8 mouse cellular contexts compared by ENCODE assay signal in the genomic region with DNA sequence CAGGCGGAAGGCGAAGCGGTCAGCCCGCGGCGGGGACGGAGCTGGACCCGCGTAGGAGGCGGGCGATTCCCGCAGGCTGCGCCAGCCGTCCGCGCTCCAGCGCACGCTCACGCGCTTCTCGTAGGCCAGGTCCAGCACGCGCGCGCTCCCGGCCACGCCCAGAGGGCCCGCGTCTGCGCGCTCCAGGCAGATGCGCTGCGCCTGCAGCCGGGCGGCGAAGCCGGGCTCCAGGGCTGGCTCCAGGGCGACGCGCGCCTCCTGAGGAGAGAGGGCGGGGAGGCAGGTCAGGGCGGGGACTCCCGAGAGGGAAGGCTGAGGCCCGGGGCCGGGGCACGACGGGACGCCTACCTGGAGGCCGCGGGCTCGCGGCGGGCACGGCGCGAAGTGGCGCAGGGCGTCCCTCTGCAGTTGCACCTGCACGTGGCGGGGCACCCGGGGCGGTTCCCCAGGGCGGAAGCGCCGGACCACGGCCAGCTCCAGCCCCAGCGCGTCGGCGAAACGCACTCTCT. TPM values are rescaled to one million over a fixed set of nuclear protein-coding genes. Genes with fewer than 3 reads are reported as not detected.
DNase-seq lines count a peak whose midpoint lies in the region; ATAC-seq and TF ChIP-seq lines count a peak whose summit lies in the region.

No protein-coding gene starts in this region.

- peak overlapping the region; percentile 66 for H3K4me3 ChIP-seq in heart, embryonic 13.5 days
- H3K4me3 ChIP-seq in liver, embryonic 14.5 days (ENCODE audit: insufficient read depth in 1 of 2, low read depth in 2 of 2, low read length in 2 of 2) = peak overlapping the region; percentile 57 to 83
- peak overlapping the region; percentile 67 for H3K4me3 ChIP-seq in neural tube, embryonic 11.5 days (ENCODE audit: low read depth, low read length)
- peak overlapping the region; percentile 76 for H3K4me3 ChIP-seq in stomach, embryonic 16.5 days (replicated peaks; ENCODE audit: low read length)

- TF ChIP-seq POLR2A in brain, embryonic 14.5 days (IDR thresholded peaks at IDR 0.05; ENCODE audit: borderline replicate concordance, extremely low read depth, insufficient read depth, insufficient read length, poor library complexity, severe bottlenecking) = peak; percentile 100

- DNase-seq in CD4-positive helper T cell, adult 2 months (ENCODE audit: low read depth, low spot score) = peak; percentile 92
- DNase-seq in brain, embryonic 14.5 days (ENCODE audit: low read depth) = peak; percentile 97
- peak; percentile 93 for DNase-seq in kidney, postnatal 10 days
- DNase-seq in liver, embryonic 14.5 days (ENCODE audit: low read depth in 3 of 3, low spot score in 3 of 3) = peak; percentile 76 to 82 (median 81)
- DNase-seq in neural tube, embryonic 11.5 days (ENCODE audit: low spot score) = peak; percentile 95

- peak overlapping the region; percentile 83 for H3K9ac ChIP-seq in heart, embryonic 13.5 days
- peak overlapping the region; percentile 29 for H3K9ac ChIP-seq in liver, embryonic 14.5 days (replicated peaks)
- peak overlapping the region; percentile 61 for H3K9ac ChIP-seq in neural tube, embryonic 11.5 days (ENCODE audit: low read length)
- peak overlapping the region; percentile 88 for H3K9ac ChIP-seq in stomach, embryonic 16.5 days (ENCODE audit: low read length)

- ATAC-seq in erythroid progenitor cell, adult 5-6 weeks (replicated peaks; ENCODE audit: low FRiP score, poor library complexity, severe bottlenecking) = peak; percentile 94
- ATAC-seq in heart, embryonic 13.5 days (ENCODE audit: extremely low read depth, insufficient number of reproducible peaks, low FRiP score, low TSS enrichment) = peak; percentile 83
- peak; percentile 93 for ATAC-seq in liver, embryonic 14.5 days (ENCODE audit: insufficient read depth)
- peak; percentile 92 for ATAC-seq in neural tube, embryonic 11.5 days (ENCODE audit: insufficient read depth, low FRiP score, low TSS enrichment)
- peak; percentile 91 for ATAC-seq in stomach, embryonic 16.5 days (ENCODE audit: insufficient read depth, low FRiP score)

- no peaks in the 10 kb centered on the region for H3K36me3 ChIP-seq in heart, embryonic 13.5 days
- no peaks in the 10 kb centered on the region for H3K36me3 ChIP-seq in liver, embryonic 14.5 days (replicated peaks; ENCODE audit: control insufficient read depth, insufficient read depth, low read depth)
- H3K36me3 ChIP-seq in neural tube, embryonic 11.5 days (ENCODE audit: control insufficient read depth, insufficient read depth, low read length) = no peaks in the 10 kb centered on the region
- no peaks in the 10 kb centered on the region for H3K36me3 ChIP-seq in stomach, embryonic 16.5 days (ENCODE audit: control insufficient read depth, insufficient read depth, low read length)

- H3K9me3 ChIP-seq in heart, embryonic 13.5 days = no peaks in the 10 kb centered on the region
- H3K9me3 ChIP-seq in liver, embryonic 14.5 days (ENCODE audit: control insufficient read depth, low read length) = no peaks in the 10 kb centered on the region
- H3K9me3 ChIP-seq in neural tube, embryonic 11.5 days (ENCODE audit: control insufficient read depth, low read length) = no peaks in the 10 kb centered on the region
- H3K9me3 ChIP-seq in stomach, embryonic 16.5 days (replicated peaks; ENCODE audit: control insufficient read depth, low read length) = no peaks in the 10 kb centered on the region

- H3K4me2 ChIP-seq in heart, embryonic 13.5 days = peak overlapping the region; percentile 99
- peak overlapping the region; percentile 74 for H3K4me2 ChIP-seq in liver, embryonic 14.5 days (ENCODE audit: low read depth)
- peak overlapping the region; percentile 99 for H3K4me2 ChIP-seq in neural tube, embryonic 11.5 days (ENCODE audit: low read depth)
- peak overlapping the region; percentile 99 for H3K4me2 ChIP-seq in stomach, embryonic 16.5 days (ENCODE audit: low read depth, low read length)

- peak overlapping the region; percentile 83 for H3K27ac ChIP-seq in heart, embryonic 13.5 days (replicated peaks)
- no peak overlapping the region for H3K27ac ChIP-seq in liver, embryonic 14.5 days
- H3K27ac ChIP-seq in neural tube, embryonic 11.5 days (ENCODE audit: low read depth, low read length) = peak overlapping the region; percentile 67
- H3K27ac ChIP-seq in stomach, embryonic 16.5 days (ENCODE audit: low read length) = peak overlapping the region; percentile 75

- H3K27me3 ChIP-seq in heart, embryonic 13.5 days (replicated peaks) = peaks cover 8% of the 10 kb centered on the region; the same call in 1 of the 2 replicates
- H3K27me3 ChIP-seq in liver, embryonic 14.5 days (ENCODE audit: control insufficient read depth, insufficient read depth, low read length) = no peaks in the 10 kb centered on the region; the same call in 1 of the 2 replicates
- no peaks in the 10 kb centered on the region for H3K27me3 ChIP-seq in neural tube, embryonic 11.5 days (ENCODE audit: control insufficient read depth, insufficient read depth, low read length)
- no peaks in the 10 kb centered on the region for H3K27me3 ChIP-seq in stomach, embryonic 16.5 days (ENCODE audit: control insufficient read depth, insufficient read depth, low read length)

- TF ChIP-seq EP300 in liver, embryonic 14.5 days (IDR thresholded peaks at IDR 0.05; ENCODE audit: low read depth) = no peak

- TF ChIP-seq CTCF in brain, embryonic 14.5 days (IDR thresholded peaks at IDR 0.05; ENCODE audit: borderline replicate concordance, extremely low read depth, insufficient read depth, insufficient read length) = no peak
- TF ChIP-seq CTCF in liver, embryonic 14.5 days (IDR thresholded peaks at IDR 0.05; ENCODE audit: low read depth) = no peak

- peaks cover 17% of the 10 kb centered on the region for H3K4me1 ChIP-seq in heart, embryonic 13.5 days
- H3K4me1 ChIP-seq in liver, embryonic 14.5 days (replicated peaks; ENCODE audit: control insufficient read depth in 2 of 2, insufficient read depth in 2 of 2, low read length in 1 of 2) = peaks cover 7 to 11% of the 10 kb centered on the region in 2 experiments
- H3K4me1 ChIP-seq in neural tube, embryonic 11.5 days (ENCODE audit: control insufficient read depth, insufficient read depth, low read length) = 0 out of 2 replicates have a peak, but pooled peaks cover 6% of the 10 kb centered on the region
- peaks cover 6% of the 10 kb centered on the region for H3K4me1 ChIP-seq in stomach, embryonic 16.5 days (ENCODE audit: control insufficient read depth, insufficient read depth, low read length)

- under 1% methylated on average over 70 of the region's 72 CpGs for WGBS in heart, embryonic 13.5 days
- under 1% methylated on average over 40 of the region's 72 CpGs for WGBS in liver, embryonic 14.5 days (ENCODE audit: insufficient replicate concordance)
- 0% methylated on average over 65 of the region's 72 CpGs for WGBS in neural tube, embryonic 11.5 days
- under 1% methylated on average over 68 of the region's 72 CpGs for WGBS in stomach, embryonic 16.5 days

RNA-seq across cellular contexts. Expression of a gene that starts 0.8 kb away (rescaled TPM):
- polyA plus RNA-seq in brain, embryonic 14.5 days (2012; rRNA removed) = 13.7 and 21.9 TPM in 2 replicates
- 2.2 and 8.8 TPM in 2 replicates for total RNA-seq in erythroid progenitor cell, adult 5-6 weeks (2015; ENCODE audit: low replicate concordance)
- not detected in 2 replicates for total RNA-seq in erythroid progenitor cell, adult 5-6 weeks (2017; ENCODE audit: low replicate concordance)
- 1.1 and 1.7 TPM in 2 replicates for polyA plus RNA-seq in heart, embryonic 13.5 days (2015; fragmentation: Nextera tagmentation; extraction: Ambion mirVana)
- polyA plus RNA-seq in liver, embryonic 14.5 days (2012; rRNA removed) = 1.9 and 2.6 TPM in 2 replicates
- polyA plus RNA-seq in liver, embryonic 14.5 days (2014; fragmentation: Nextera tagmentation; extraction: Ambion mirVana) = 0.45 and 0.52 TPM in 2 replicates
- 1.3 and 1.5 TPM in 2 replicates for polyA plus RNA-seq in neural tube, embryonic 11.5 days (2014; fragmentation: Nextera tagmentation; extraction: Ambion mirVana)
- polyA plus RNA-seq in stomach, embryonic 16.5 days (2015; fragmentation: Nextera tagmentation; extraction: Ambion mirVana) = 1.2 TPM in 2 replicates

RNA-seq across cellular contexts. Expression of a gene that starts 5.8 kb away (rescaled TPM):
- 7.4 and 11.4 TPM in 2 replicates for polyA plus RNA-seq in brain, embryonic 14.5 days (2012; rRNA removed)
- total RNA-seq in erythroid progenitor cell, adult 5-6 weeks (2015; ENCODE audit: low replicate concordance) = 4.7 and 5.0 TPM in 2 replicates
- total RNA-seq in erythroid progenitor cell, adult 5-6 weeks (2017; ENCODE audit: low replicate concordance) = 0.13 and 1.3 TPM in 2 replicates
- 5.3 and 8.0 TPM in 2 replicates for polyA plus RNA-seq in heart, embryonic 13.5 days (2015; fragmentation: Nextera tagmentation; extraction: Ambion mirVana)
- 0.78 and 0.96 TPM in 2 replicates for polyA plus RNA-seq in liver, embryonic 14.5 days (2012; rRNA removed)
- polyA plus RNA-seq in liver, embryonic 14.5 days (2014; fragmentation: Nextera tagmentation; extraction: Ambion mirVana) = 1.8 TPM in 2 replicates
- 19.3 and 21.9 TPM in 2 replicates for polyA plus RNA-seq in neural tube, embryonic 11.5 days (2014; fragmentation: Nextera tagmentation; extraction: Ambion mirVana)
- polyA plus RNA-seq in stomach, embryonic 16.5 days (2015; fragmentation: Nextera tagmentation; extraction: Ambion mirVana) = 7.7 and 8.6 TPM in 2 replicates

RNA-seq across cellular contexts. Expression of a gene that starts 6.6 kb away (rescaled TPM):
- 39.5 and 47.2 TPM in 2 replicates for polyA plus RNA-seq in brain, embryonic 14.5 days (2012; rRNA removed)
- 1.7 TPM in 1 of 2 replicates, not detected in the other for total RNA-seq in erythroid progenitor cell, adult 5-6 weeks (2015; ENCODE audit: low replicate concordance)
- total RNA-seq in erythroid progenitor cell, adult 5-6 weeks (2017; ENCODE audit: low replicate concordance) = 1.7 TPM in 1 of 2 replicates, not detected in the other
- 2.5 and 2.6 TPM in 2 replicates for polyA plus RNA-seq in heart, embryonic 13.5 days (2015; fragmentation: Nextera tagmentation; extraction: Ambion mirVana)
- polyA plus RNA-seq in liver, embryonic 14.5 days (2012; rRNA removed) = 3.8 and 4.9 TPM in 2 replicates
- 0.47 and 0.51 TPM in 2 replicates for polyA plus RNA-seq in liver, embryonic 14.5 days (2014; fragmentation: Nextera tagmentation; extraction: Ambion mirVana)
- 2.9 and 3.7 TPM in 2 replicates for polyA plus RNA-seq in neural tube, embryonic 11.5 days (2014; fragmentation: Nextera tagmentation; extraction: Ambion mirVana)
- polyA plus RNA-seq in stomach, embryonic 16.5 days (2015; fragmentation: Nextera tagmentation; extraction: Ambion mirVana) = 4.0 and 4.2 TPM in 2 replicates

RNA-seq across cellular contexts. Expression of a gene that starts 6.6 kb away (rescaled TPM):
- 0.12 and 1.3 TPM in 2 replicates for polyA plus RNA-seq in brain, embryonic 14.5 days (2012; rRNA removed)
- total RNA-seq in erythroid progenitor cell, adult 5-6 weeks (2015; ENCODE audit: low replicate concordance) = not detected in 2 replicates
- total RNA-seq in erythroid progenitor cell, adult 5-6 weeks (2017; ENCODE audit: low replicate concordance) = not detected in 2 replicates
- not detected in 2 replicates for polyA plus RNA-seq in heart, embryonic 13.5 days (2015; fragmentation: Nextera tagmentation; extraction: Ambion mirVana)
- polyA plus RNA-seq in liver, embryonic 14.5 days (2012; rRNA removed) = 0.03 and 0.06 TPM in 2 replicates
- polyA plus RNA-seq in liver, embryonic 14.5 days (2014; fragmentation: Nextera tagmentation; extraction: Ambion mirVana) = not detected in 2 replicates
- polyA plus RNA-seq in neural tube, embryonic 11.5 days (2014; fragmentation: Nextera tagmentation; extraction: Ambion mirVana) = 0.20 TPM in 1 of 2 replicates, not detected in the other
- 0.12 TPM in 1 of 2 replicates, not detected in the other for polyA plus RNA-seq in stomach, embryonic 16.5 days (2015; fragmentation: Nextera tagmentation; extraction: Ambion mirVana)

RNA-seq across cellular contexts. Expression of a gene that starts 15.7 kb away (rescaled TPM):
- polyA plus RNA-seq in brain, embryonic 14.5 days (2012; rRNA removed) = 517 and 822 TPM in 2 replicates
- 49.9 and 68.1 TPM in 2 replicates for total RNA-seq in erythroid progenitor cell, adult 5-6 weeks (2015; ENCODE audit: low replicate concordance)
- 115 and 120 TPM in 2 replicates for total RNA-seq in erythroid progenitor cell, adult 5-6 weeks (2017; ENCODE audit: low replicate concordance)
- polyA plus RNA-seq in heart, embryonic 13.5 days (2015; fragmentation: Nextera tagmentation; extraction: Ambion mirVana) = 72.3 and 74.0 TPM in 2 replicates
- polyA plus RNA-seq in liver, embryonic 14.5 days (2012; rRNA removed) = 98.8 and 110 TPM in 2 replicates
- 47.1 and 51.7 TPM in 2 replicates for polyA plus RNA-seq in liver, embryonic 14.5 days (2014; fragmentation: Nextera tagmentation; extraction: Ambion mirVana)
- polyA plus RNA-seq in neural tube, embryonic 11.5 days (2014; fragmentation: Nextera tagmentation; extraction: Ambion mirVana) = 171 and 179 TPM in 2 replicates
- polyA plus RNA-seq in stomach, embryonic 16.5 days (2015; fragmentation: Nextera tagmentation; extraction: Ambion mirVana) = 67.8 and 78.6 TPM in 2 replicates

Comparison
In these comparisons a context has a peak if more than half of its experiments do, and no peak if none do; other contexts are left out.
1. H3K9ac ChIP-seq: peak in every context shown above with its lines; median percentile 88 in stomach, embryonic 16.5 days; 83 in heart, embryonic 13.5 days; 61 in neural tube, embryonic 11.5 days; 29 in liver, embryonic 14.5 days.